Mouse (Mus musculus): ENCODE data around the gene Cntnap2. TPM values are rescaled to one million over a fixed set of nuclear protein-coding genes. Genes with fewer than 3 reads are reported as not detected.
"Not testable (repeated sequence)": the region's sequence is repeated elsewhere in the genome, so short reads cannot be mapped to it uniquely, and the experiment has no call there.

Cntnap2 gene
- polyA plus RNA-seq, 1 experiment: 0.26 TPM

- Histone ChIP-seq H3K36me3 (ENCODE audit: control insufficient read depth) (no peaks in the 10 kb centered on the region), H3K4me1 (ENCODE audit: control insufficient read depth) (peaks cover 20% of the 10 kb centered on the region), H3K9me3 (ENCODE audit: control insufficient read depth, low read length) (no peaks in the 10 kb centered on the region), H3K4me3 (replicated peaks) (peak overlapping the region; percentile 40), H3K27me3 (ENCODE audit: control insufficient read depth) (no peaks in the 10 kb centered on the region)
- TF ChIP-seq GATA1 (IDR thresholded peaks at IDR 0.05; ENCODE audit: low read length) (no peak), TAL1 (IDR thresholded peaks at IDR 0.05; ENCODE audit: low read length) (no peak)
These were observed 2129.0 kb downstream of the Cntnap2 start for GRCm38 (mm10) chr6:47188193-47188592.

GRCm38 (mm10) chr6:47188596-47188995, 2129.4 kb downstream of the Cntnap2 start:
- H3K4me1 ChIP-seq (ENCODE audit: control insufficient read depth): peaks cover 20% of the 10 kb centered on the region
- H3K9me3 ChIP-seq (ENCODE audit: control insufficient read depth, low read length); H3K36me3 ChIP-seq (ENCODE audit: control insufficient read depth); H3K27me3 ChIP-seq (ENCODE audit: control insufficient read depth): not testable (repeated sequence)
- H3K4me3 ChIP-seq (replicated peaks): peak overlapping the region; percentile 40

GRCm38 (mm10) chr6:47190282-47190681, 2131.1 kb downstream of the Cntnap2 start:
- Histone ChIP-seq H3K9me3 (ENCODE audit: control insufficient read depth, low read length) (no peaks in the 10 kb centered on the region), H3K4me1 (ENCODE audit: control insufficient read depth) (peaks cover 20% of the 10 kb centered on the region), H3K4me3 (replicated peaks) (peak overlapping the region; percentile 32), H3K27me3 (ENCODE audit: control insufficient read depth) (peaks cover 3% of the 10 kb centered on the region; the same call in 1 of the 2 replicates), H3K36me3 (ENCODE audit: control insufficient read depth) (no peaks in the 10 kb centered on the region)
- no peak for TF ChIP-seq TAL1 (IDR thresholded peaks at IDR 0.05; ENCODE audit: low read length)
- TF ChIP-seq GATA1 (IDR thresholded peaks at IDR 0.05; ENCODE audit: low read length): no peak

- H3K9me3 ChIP-seq (ENCODE audit: control insufficient read depth, low read length): no peaks in the 10 kb centered on the region
- H3K36me3 ChIP-seq (ENCODE audit: control insufficient read depth): no peaks in the 10 kb centered on the region
- peaks cover 20% of the 10 kb centered on the region for H3K4me1 ChIP-seq (ENCODE audit: control insufficient read depth)
- H3K4me3 ChIP-seq (replicated peaks): peak overlapping the region; percentile 60
- TF ChIP-seq TAL1 (IDR thresholded peaks at IDR 0.05; ENCODE audit: low read length) (no peak), GATA1 (IDR thresholded peaks at IDR 0.05; ENCODE audit: low read length) (no peak)
- peaks cover 7% of the 10 kb centered on the region for H3K27me3 ChIP-seq (ENCODE audit: control insufficient read depth)
These were observed 2132.2 kb downstream of the Cntnap2 start for GRCm38 (mm10) chr6:47191277-47191800.

- Histone ChIP-seq H3K4me3 (replicated peaks) (peak overlapping the region; percentile 60), H3K27me3 (ENCODE audit: control insufficient read depth) (peaks cover 8% of the 10 kb centered on the region), H3K36me3 (ENCODE audit: control insufficient read depth) (no peaks in the 10 kb centered on the region), H3K9me3 (ENCODE audit: control insufficient read depth, low read length) (no peaks in the 10 kb centered on the region), H3K4me1 (ENCODE audit: control insufficient read depth) (peaks cover 20% of the 10 kb centered on the region)
- TF ChIP-seq GATA1 (IDR thresholded peaks at IDR 0.05; ENCODE audit: low read length): peak; percentile 57
- peak; percentile 72 for TF ChIP-seq TAL1 (IDR thresholded peaks at IDR 0.05; ENCODE audit: low read length)
These were observed 2132.8 kb downstream of the Cntnap2 start for GRCm38 (mm10) chr6:47191940-47192339.

- Histone ChIP-seq H3K27me3 (ENCODE audit: control insufficient read depth) (peaks cover 14% of the 10 kb centered on the region), H3K36me3 (ENCODE audit: control insufficient read depth) (no peaks in the 10 kb centered on the region), H3K9me3 (ENCODE audit: control insufficient read depth, low read length) (no peaks in the 10 kb centered on the region), H3K4me1 (ENCODE audit: control insufficient read depth) (peaks cover 20% of the 10 kb centered on the region), H3K4me3 (replicated peaks) (peak overlapping the region; percentile 60)
- TF ChIP-seq GATA1 (IDR thresholded peaks at IDR 0.05; ENCODE audit: low read length) (no peak), TAL1 (IDR thresholded peaks at IDR 0.05; ENCODE audit: low read length) (no peak)
These were observed 2133.3 kb downstream of the Cntnap2 start for GRCm38 (mm10) chr6:47192478-47192877.

- Histone ChIP-seq H3K27me3 (ENCODE audit: control insufficient read depth) (peaks cover 28% of the 10 kb centered on the region), H3K4me3 (replicated peaks) (no peak overlapping the region), H3K36me3 (ENCODE audit: control insufficient read depth) (no peaks in the 10 kb centered on the region), H3K4me1 (ENCODE audit: control insufficient read depth) (peaks cover 7% of the 10 kb centered on the region), H3K9me3 (ENCODE audit: control insufficient read depth, low read length) (no peaks in the 10 kb centered on the region; the same call in 1 of the 2 replicates)
- no peak for TF ChIP-seq TAL1 (IDR thresholded peaks at IDR 0.05; ENCODE audit: low read length)
- no peak for TF ChIP-seq GATA1 (IDR thresholded peaks at IDR 0.05; ENCODE audit: low read length)
These were observed 2138.4 kb downstream of the Cntnap2 start for GRCm38 (mm10) chr6:47197570-47197969.

- H3K27me3 ChIP-seq (ENCODE audit: control insufficient read depth): peaks cover 22% of the 10 kb centered on the region
- TF ChIP-seq GATA1 (IDR thresholded peaks at IDR 0.05; ENCODE audit: low read length) (no peak), TAL1 (IDR thresholded peaks at IDR 0.05; ENCODE audit: low read length) (no peak)
- H3K36me3 ChIP-seq (ENCODE audit: control insufficient read depth): no peaks in the 10 kb centered on the region
- peaks cover 6% of the 10 kb centered on the region for H3K4me1 ChIP-seq (ENCODE audit: control insufficient read depth)
- H3K4me3 ChIP-seq (replicated peaks): no peak overlapping the region
- H3K9me3 ChIP-seq (ENCODE audit: control insufficient read depth, low read length): no peaks in the 10 kb centered on the region; the same call in 1 of the 2 replicates
These were observed 2141.5 kb downstream of the Cntnap2 start for GRCm38 (mm10) chr6:47200671-47201070.

GRCm38 (mm10) chr6:47208031-47208430, 2148.9 kb downstream of the Cntnap2 start:
- H3K4me3 ChIP-seq (replicated peaks): no peak overlapping the region
- no peaks in the 10 kb centered on the region for H3K9me3 ChIP-seq (ENCODE audit: control insufficient read depth, low read length)
- TF ChIP-seq GATA1 (IDR thresholded peaks at IDR 0.05; ENCODE audit: low read length) (no peak), TAL1 (IDR thresholded peaks at IDR 0.05; ENCODE audit: low read length) (no peak)
- H3K27me3 ChIP-seq (ENCODE audit: control insufficient read depth): no peaks in the 10 kb centered on the region
- no peaks in the 10 kb centered on the region for H3K36me3 ChIP-seq (ENCODE audit: control insufficient read depth)
- peaks cover 7% of the 10 kb centered on the region for H3K4me1 ChIP-seq (ENCODE audit: control insufficient read depth)

- Histone ChIP-seq H3K27me3 (ENCODE audit: control insufficient read depth) (no peaks in the 10 kb centered on the region), H3K36me3 (ENCODE audit: control insufficient read depth) (no peaks in the 10 kb centered on the region), H3K4me3 (replicated peaks) (no peak overlapping the region), H3K9me3 (ENCODE audit: control insufficient read depth, low read length) (no peaks in the 10 kb centered on the region), H3K4me1 (ENCODE audit: control insufficient read depth) (peaks cover 1% of the 10 kb centered on the region; the same call in 1 of the 2 replicates)
- no peak for TF ChIP-seq TAL1 (IDR thresholded peaks at IDR 0.05; ENCODE audit: low read length)
- no peak for TF ChIP-seq GATA1 (IDR thresholded peaks at IDR 0.05; ENCODE audit: low read length)
These were observed 2155.6 kb downstream of the Cntnap2 start for GRCm38 (mm10) chr6:47214731-47215130.

GRCm38 (mm10) chr6:47223578-47223977, 2164.4 kb downstream of the Cntnap2 start:
- H3K27me3 ChIP-seq (ENCODE audit: control insufficient read depth); H3K4me3 ChIP-seq (replicated peaks); H3K36me3 ChIP-seq (ENCODE audit: control insufficient read depth); H3K4me1 ChIP-seq (ENCODE audit: control insufficient read depth); H3K9me3 ChIP-seq (ENCODE audit: control insufficient read depth, low read length): not testable (repeated sequence)

- not testable (repeated sequence) for H3K36me3 ChIP-seq (ENCODE audit: control insufficient read depth); H3K4me1 ChIP-seq (ENCODE audit: control insufficient read depth); H3K9me3 ChIP-seq (ENCODE audit: control insufficient read depth, low read length); H3K4me3 ChIP-seq (replicated peaks); H3K27me3 ChIP-seq (ENCODE audit: control insufficient read depth)
These were observed 2166.2 kb downstream of the Cntnap2 start for GRCm38 (mm10) chr6:47225391-47225790.

Measured in erythroblast, embryonic 14.5 days (primary cell).